22 mouse cellular contexts compared by ENCODE assay signal in genomic region chr9:21351178-21351577, GRCm38 (mm10). TPM values are rescaled to one million over a fixed set of nuclear protein-coding genes. Genes with fewer than 3 reads are reported as not detected.
A peak's percentile ranks its signal among the peaks of the same experiment; 100 is the strongest.
DNase-seq lines count a peak whose midpoint lies in the region; ATAC-seq and TF ChIP-seq lines count a peak whose summit lies in the region.
"Had no signal": no experiment of that assay in that cellular context is flagged by ENCODE, and none has a peak within 500 bp of the region (broad histone marks: within the 10 kb centered on the region; RNA-seq: fewer than 3 reads in every experiment).

No protein-coding gene starts in this region.

- peak; percentile 37 for TF ChIP-seq EP300 in lung, postnatal 0 days (IDR thresholded peaks at IDR 0.05)

- H3K27ac ChIP-seq in lung, postnatal 0 days (ENCODE audit: low read length): no peak overlapping the region
- H3K27ac ChIP-seq in intestine, embryonic 16.5 days (ENCODE audit: low read length): no peak overlapping the region
- no peak overlapping the region for H3K27ac ChIP-seq in heart, embryonic 10.5 days
- H3K27ac ChIP-seq: heart, adult 2 months; hindbrain, embryonic 12.5 days; liver, embryonic 14.5 days; neural tube, embryonic 12.5 days had no signal

- ATAC-seq in lung, postnatal 0 days: peak; percentile 82
- peak; percentile 98 for ATAC-seq in intestine, embryonic 16.5 days
- ATAC-seq in monocyte, adult 5-6 weeks (replicated peaks; ENCODE audit: insufficient number of reproducible peaks, low FRiP score, low TSS enrichment, poor library complexity, severe bottlenecking): no peak

- no peak overlapping the region for H3K4me2 ChIP-seq in lung, postnatal 0 days (replicated peaks; ENCODE audit: low read depth, low read length)
- no peak overlapping the region for H3K4me2 ChIP-seq in intestine, embryonic 16.5 days (ENCODE audit: low read depth, low read length)
- H3K4me2 ChIP-seq: hindbrain, embryonic 12.5 days; neural tube, embryonic 12.5 days had no signal

- 71% methylated on average over 7 of the region's 7 CpGs for WGBS in lung, postnatal 0 days
- WGBS in intestine, embryonic 16.5 days: 70% methylated on average over 7 of the region's 7 CpGs
- WGBS in heart, embryonic 10.5 days: 89% methylated on average over 7 of the region's 7 CpGs

- H3K9ac ChIP-seq in lung, postnatal 0 days (replicated peaks; ENCODE audit: low read depth): no peak overlapping the region
- no peak overlapping the region; the same call in 1 of the 2 replicates for H3K9ac ChIP-seq in intestine, embryonic 16.5 days (ENCODE audit: low read depth, low read length)
- H3K9ac ChIP-seq: hindbrain, embryonic 12.5 days; liver, embryonic 14.5 days; neural tube, embryonic 12.5 days had no signal

- H3K4me3 ChIP-seq in lung, postnatal 0 days (ENCODE audit: low read depth, low read length): no peak overlapping the region
- no peak overlapping the region for H3K4me3 ChIP-seq in intestine, embryonic 16.5 days (ENCODE audit: low read length)
- no peak overlapping the region for H3K4me3 ChIP-seq in heart, embryonic 10.5 days
- H3K4me3 ChIP-seq: heart, adult 2 months; hindbrain, embryonic 12.5 days; neural tube, embryonic 12.5 days had no signal

- H3K4me1 ChIP-seq in lung, postnatal 0 days (ENCODE audit: insufficient read depth, low read depth, low read length): peaks cover 10% of the 10 kb centered on the region; the same call in 1 of the 2 replicates
- peaks cover 5% of the 10 kb centered on the region for H3K4me1 ChIP-seq in intestine, embryonic 16.5 days (ENCODE audit: control insufficient read depth, insufficient read depth, low read length)
- H3K4me1 ChIP-seq in heart, embryonic 10.5 days: peaks cover 14% of the 10 kb centered on the region
- H3K4me1 ChIP-seq: neural tube, embryonic 12.5 days had no signal

- no peaks in the 10 kb centered on the region for H3K9me3 ChIP-seq in lung, postnatal 0 days (ENCODE audit: low read length)
- no peaks in the 10 kb centered on the region for H3K9me3 ChIP-seq in intestine, embryonic 16.5 days (ENCODE audit: control insufficient read depth, low read length)
- no peaks in the 10 kb centered on the region for H3K9me3 ChIP-seq in heart, embryonic 10.5 days
- H3K9me3 ChIP-seq: hindbrain, embryonic 12.5 days; neural tube, embryonic 12.5 days had no signal

- TF ChIP-seq CTCF in lung, postnatal 0 days (IDR thresholded peaks at IDR 0.05): no peak

- peak; percentile 74 for DNase-seq in lung, postnatal 0 days (ENCODE audit: low spot score)
- DNase-seq in lung, postnatal 10 days: no peak
- DNase-seq in NIH3T3 (ENCODE audit: low read depth): peak; percentile 60
- no peak for DNase-seq in heart, embryonic 10.5 days (ENCODE audit: low spot score)
- DNase-seq in retina, embryonic 14.5 days (ENCODE audit: low spot score): no peak
- DNase-seq: adrenal gland, postnatal 36 days; cerebellum, adult 9-11 months; gastrocnemius, postnatal 36 days; heart, adult 2 months; kidney, adult 8-10 months; kidney, postnatal 25 days; midbrain, embryonic 14.5 days; thymus, adult 2 months; thymus, postnatal 4 days had no signal

- peaks cover 24% of the 10 kb centered on the region for H3K36me3 ChIP-seq in lung, postnatal 0 days (ENCODE audit: insufficient read depth, low read length)
- peaks cover 2% of the 10 kb centered on the region for H3K36me3 ChIP-seq in intestine, embryonic 16.5 days (ENCODE audit: control insufficient read depth, insufficient read depth, low read length)
- H3K36me3 ChIP-seq in heart, embryonic 10.5 days: peaks cover 79% of the 10 kb centered on the region

- no peaks in the 10 kb centered on the region for H3K27me3 ChIP-seq in lung, postnatal 0 days (replicated peaks; ENCODE audit: insufficient read depth, low read length)
- H3K27me3 ChIP-seq in intestine, embryonic 16.5 days (replicated peaks; ENCODE audit: control insufficient read depth, insufficient read depth, low read length): no peaks in the 10 kb centered on the region
- H3K27me3 ChIP-seq in heart, embryonic 10.5 days (ENCODE audit: insufficient read depth, poor library complexity, severe bottlenecking): no peaks in the 10 kb centered on the region
- H3K27me3 ChIP-seq: hindbrain, embryonic 12.5 days; neural tube, embryonic 12.5 days had no signal

RNA-seq across cellular contexts. Expression of gene Ilf3, which starts 16.5 kb away (rescaled TPM):
- polyA plus RNA-seq in lung, postnatal 0 days (2015; fragmentation: Nextera tagmentation; extraction: Ambion mirVana): 53.4 and 58.5 TPM in 2 replicates
- 119 and 127 TPM in 2 replicates for polyA plus RNA-seq in intestine, embryonic 16.5 days (2015; fragmentation: Nextera tagmentation; extraction: Ambion mirVana)
- 47.3 to 58.8 TPM (median 54.8 TPM) in 3 replicates for total RNA-seq in monocyte, adult 5-6 weeks (2017)
- 166 and 197 TPM in 2 replicates for polyA plus RNA-seq in heart, embryonic 10.5 days (2016; fragmentation: Nextera tagmentation; extraction: Ambion mirVana)

RNA-seq across cellular contexts. Expression of gene Slc44a2, which starts 30.7 kb away (rescaled TPM):
- polyA plus RNA-seq in lung, postnatal 0 days (2015; fragmentation: Nextera tagmentation; extraction: Ambion mirVana): 155 and 165 TPM in 2 replicates
- polyA plus RNA-seq in intestine, embryonic 16.5 days (2015; fragmentation: Nextera tagmentation; extraction: Ambion mirVana): 44.6 and 50.2 TPM in 2 replicates
- 230 to 297 TPM (median 259 TPM) in 3 replicates for total RNA-seq in monocyte, adult 5-6 weeks (2017)
- 69.2 and 70.4 TPM in 2 replicates for polyA plus RNA-seq in heart, embryonic 10.5 days (2016; fragmentation: Nextera tagmentation; extraction: Ambion mirVana)

RNA-seq across cellular contexts. Expression of gene Ap1m2, which starts 39.0 kb away (rescaled TPM):
- polyA plus RNA-seq in lung, postnatal 0 days (2015; fragmentation: Nextera tagmentation; extraction: Ambion mirVana): 35.9 and 36.4 TPM in 2 replicates
- polyA plus RNA-seq in intestine, embryonic 16.5 days (2015; fragmentation: Nextera tagmentation; extraction: Ambion mirVana): 158 and 172 TPM in 2 replicates
- total RNA-seq in monocyte, adult 5-6 weeks (2017): 1.6 to 2.0 TPM (median 1.8 TPM) in 3 replicates
- 2.0 and 6.1 TPM in 2 replicates for polyA plus RNA-seq in heart, embryonic 10.5 days (2016; fragmentation: Nextera tagmentation; extraction: Ambion mirVana)
- total RNA-seq: adrenal gland, postnatal 36 days; gastrocnemius, adult 18-20 months; gastrocnemius, postnatal 36 days; heart, adult 2 months; heart, postnatal 25 days; megakaryocyte-erythroid progenitor cell, adult 5-6 weeks had no signal

RNA-seq across cellular contexts. Expression of gene Cdkn2d, which starts 60.0 kb away (rescaled TPM):
- polyA plus RNA-seq in lung, postnatal 0 days (2015; fragmentation: Nextera tagmentation; extraction: Ambion mirVana): 33.9 and 34.9 TPM in 2 replicates
- 40.2 and 42.5 TPM in 2 replicates for polyA plus RNA-seq in intestine, embryonic 16.5 days (2015; fragmentation: Nextera tagmentation; extraction: Ambion mirVana)
- total RNA-seq in monocyte, adult 5-6 weeks (2017): 58.8 to 83.6 TPM (median 66.5 TPM) in 3 replicates
- 69.0 and 93.4 TPM in 2 replicates for polyA plus RNA-seq in heart, embryonic 10.5 days (2016; fragmentation: Nextera tagmentation; extraction: Ambion mirVana)

Comparison
In these comparisons a context has a peak if more than half of its experiments do, and no peak if none do; other contexts are left out.
1. DNase-seq: peak in lung, postnatal 0 days (single experiment) and NIH3T3 (single experiment); none in lung, postnatal 10 days (single experiment), heart, embryonic 10.5 days (single experiment) and retina, embryonic 14.5 days (single experiment).